Mouse (Mus musculus) bone marrow, adult 2 months (tissue): ENCODE data around the gene Ddah1.

ENCODE experiments used
- CTCF ChIP-seq: fragments of 200-500 bp; IDR thresholded peaks from 2 replicates; pipeline ENCODE4 v1.5.1; 2011; ENCODE audit warnings: low read length, control low read depth; ENCODE audit not compliant: control insufficient read depth, insufficient read depth
- POLR2A ChIP-seq: fragments of 200-500 bp; IDR thresholded peaks from 2 replicates; pipeline ENCODE4 v1.6.1; 2011; ENCODE audit warnings: low read depth, mild to moderate bottlenecking, control low read depth, low read length, borderline replicate concordance; ENCODE audit not compliant: control insufficient read depth

- TF ChIP-seq CTCF: no peak
- no peak for TF ChIP-seq POLR2A
Measured at GRCm38 (mm10) chr3:145795896-145796295, 37.4 kb downstream of the Ddah1 start.
